Mouse (Mus musculus): ENCODE results near the gene Wfdc2.

The Wfdc2 gene

DNA sequence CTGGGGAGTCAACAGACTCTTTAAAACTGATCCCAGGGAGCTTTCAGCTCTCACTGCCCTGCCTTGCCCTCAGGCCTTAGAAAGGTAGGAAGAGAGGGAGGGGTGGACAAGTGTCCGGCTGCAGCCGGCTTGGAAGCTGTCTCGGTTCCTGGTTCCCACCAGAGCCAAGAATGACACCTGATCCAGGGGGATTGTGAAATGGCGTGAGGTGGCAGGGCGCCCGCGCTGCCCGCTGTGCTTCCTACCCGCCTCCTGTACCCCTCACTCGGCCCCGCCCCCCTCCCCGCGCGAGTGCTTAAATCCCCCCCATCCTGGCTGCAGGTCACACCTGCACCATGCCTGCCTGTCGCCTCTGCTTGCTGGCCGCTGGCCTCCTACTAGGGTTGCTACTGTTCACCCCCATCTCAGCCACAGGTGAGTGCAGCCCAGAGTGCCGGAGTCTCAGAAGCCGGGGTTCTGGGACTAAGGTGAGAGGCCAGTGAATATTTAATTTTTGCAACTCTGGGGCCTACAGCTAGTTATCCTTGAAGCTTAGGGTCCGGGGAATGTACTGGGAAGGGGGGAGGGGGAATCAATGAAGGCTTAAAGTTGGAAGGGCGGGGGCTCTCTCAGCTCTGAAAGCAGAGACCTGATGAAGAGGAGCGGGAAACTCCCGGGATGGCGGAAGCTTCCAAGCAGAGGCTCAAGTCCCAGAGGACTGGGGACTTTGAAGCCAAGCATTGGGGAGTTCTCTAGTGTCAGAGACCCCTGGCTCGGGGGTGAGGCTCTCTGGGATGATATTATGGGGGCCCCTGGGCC lies at the start of gene Wfdc2:
Gene Wfdc2 (plus strand): TSS at position 23 of the 798 bp plus-strand sequence.
- no peak for DNase-seq (ENCODE audit: low spot score in 2 of 2)

DNA sequence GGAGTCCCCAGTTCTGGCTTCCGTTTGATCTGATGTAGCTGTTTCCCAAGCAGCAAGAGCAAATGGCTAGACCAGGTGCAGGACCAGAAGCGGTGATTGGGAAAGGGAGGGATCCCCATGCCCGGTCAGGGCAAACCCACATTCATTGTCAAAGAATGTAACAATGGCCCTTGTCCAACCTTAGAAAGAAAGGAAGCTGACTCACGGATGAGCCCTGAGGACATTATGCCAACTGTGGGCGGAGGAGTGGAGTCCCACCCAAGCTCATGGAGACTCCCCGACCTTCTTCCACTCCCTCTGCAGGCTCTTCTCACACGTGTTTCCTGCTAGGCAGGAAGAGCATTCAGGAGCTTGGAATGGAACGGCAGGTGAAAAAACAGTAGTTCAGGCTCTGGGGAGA lies 48.8 kb upstream of the Wfdc2 start:
- peak; percentile 76 to 89 for DNase-seq (ENCODE audit: low spot score in 2 of 2)

DNA sequence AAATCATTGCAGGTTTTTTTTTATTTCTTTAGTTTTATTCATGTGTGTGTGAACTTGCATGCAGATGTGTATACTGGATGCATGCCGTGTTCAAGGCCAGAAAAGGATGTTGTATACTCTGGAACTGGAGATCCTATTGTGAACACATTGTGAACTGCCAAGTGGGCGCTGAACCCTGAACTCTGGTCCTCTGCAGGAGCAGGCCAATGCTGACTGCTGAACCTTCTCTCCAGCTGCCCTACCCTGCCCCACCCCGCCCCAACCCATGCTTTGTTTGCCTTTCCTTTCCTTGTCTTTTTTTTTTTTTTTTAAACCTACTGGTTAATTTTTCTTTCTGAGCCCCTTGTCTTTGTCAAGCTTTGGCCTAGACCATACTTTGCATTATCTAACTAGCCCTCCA lies 47.3 kb upstream of the Wfdc2 start:
- no peak for DNase-seq (ENCODE audit: low spot score in 2 of 2)

DNA sequence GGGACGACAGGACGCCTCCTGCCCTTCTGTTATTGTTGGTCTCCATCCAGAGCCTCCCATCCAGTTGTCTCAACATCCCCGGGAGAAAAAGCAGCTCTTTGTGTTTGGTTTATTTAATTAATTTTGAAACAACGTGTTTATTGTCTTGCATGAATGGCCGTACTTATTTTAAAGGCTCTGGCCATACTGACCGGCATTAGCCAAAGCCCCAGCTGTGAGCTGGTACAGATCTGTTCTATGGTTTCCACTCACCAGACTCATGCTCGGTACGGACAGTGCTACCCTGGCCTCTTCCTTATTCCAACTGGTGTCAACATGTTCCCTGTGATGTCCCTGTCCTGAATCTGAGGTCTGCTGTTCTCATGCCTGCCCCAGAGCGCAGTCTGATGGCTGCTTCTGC lies 46.3 kb upstream of the Wfdc2 start:
- DNase-seq (ENCODE audit: low spot score in 2 of 2), result no peak

DNA sequence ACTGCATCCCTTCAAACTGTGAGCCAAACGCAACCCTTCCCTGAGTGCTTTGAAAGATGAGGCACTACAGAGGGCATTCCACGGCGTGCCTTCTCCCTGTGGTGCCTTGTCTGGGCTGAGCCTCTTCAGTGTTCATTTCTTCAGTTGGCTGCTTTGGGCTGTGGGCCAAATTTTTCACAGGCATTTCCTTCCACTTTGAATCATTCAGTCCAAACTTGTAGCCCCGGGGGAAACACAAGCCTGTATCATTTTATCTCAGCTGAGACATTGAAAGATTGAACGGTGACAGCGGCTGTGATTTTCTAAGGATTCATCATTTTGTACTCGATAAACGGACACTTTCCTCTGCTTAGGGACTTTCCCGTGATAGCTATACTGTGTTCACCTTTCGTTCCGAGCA lies 45.6 kb upstream of the Wfdc2 start:
- DNase-seq (ENCODE audit: low spot score in 2 of 2), result no peak

DNA sequence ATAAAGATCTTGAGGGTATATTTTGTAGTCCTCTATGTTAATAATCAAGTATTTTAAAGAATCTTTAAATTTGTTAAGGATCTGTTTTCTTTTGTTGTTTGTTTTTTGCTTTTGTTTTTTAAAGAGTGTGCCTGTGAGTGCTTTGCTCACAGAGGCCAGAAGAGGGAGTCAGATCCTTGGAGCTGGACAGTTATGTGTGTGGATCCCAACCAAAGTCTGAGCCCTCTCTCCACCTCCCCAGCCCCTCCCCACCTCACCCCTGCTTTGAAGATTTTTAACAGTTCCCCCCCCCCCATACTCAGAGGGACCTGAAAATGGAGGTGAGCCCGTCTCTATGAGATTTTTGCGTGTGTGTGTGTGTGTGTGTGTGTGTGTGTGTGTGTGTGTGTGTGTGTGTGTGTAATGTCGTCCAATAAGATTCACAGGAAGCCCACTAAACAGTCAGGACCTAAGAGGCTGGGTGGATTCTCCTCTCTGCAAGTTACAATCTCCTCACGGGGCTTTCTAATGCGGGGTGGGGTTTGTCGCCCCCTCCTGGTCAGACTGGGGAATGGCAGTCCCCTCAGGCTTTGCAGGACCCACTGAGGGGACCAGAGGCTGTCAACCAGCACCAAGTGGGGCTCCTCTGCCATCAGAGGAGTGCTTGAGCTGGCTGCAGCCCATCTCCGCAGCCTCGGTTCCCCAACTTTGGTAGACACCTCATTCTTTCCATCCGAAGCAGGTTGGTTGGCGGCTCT lies 44.6 kb upstream of the Wfdc2 start:
- peak; percentile 55 to 64 for DNase-seq (ENCODE audit: low spot score in 2 of 2)

DNA sequence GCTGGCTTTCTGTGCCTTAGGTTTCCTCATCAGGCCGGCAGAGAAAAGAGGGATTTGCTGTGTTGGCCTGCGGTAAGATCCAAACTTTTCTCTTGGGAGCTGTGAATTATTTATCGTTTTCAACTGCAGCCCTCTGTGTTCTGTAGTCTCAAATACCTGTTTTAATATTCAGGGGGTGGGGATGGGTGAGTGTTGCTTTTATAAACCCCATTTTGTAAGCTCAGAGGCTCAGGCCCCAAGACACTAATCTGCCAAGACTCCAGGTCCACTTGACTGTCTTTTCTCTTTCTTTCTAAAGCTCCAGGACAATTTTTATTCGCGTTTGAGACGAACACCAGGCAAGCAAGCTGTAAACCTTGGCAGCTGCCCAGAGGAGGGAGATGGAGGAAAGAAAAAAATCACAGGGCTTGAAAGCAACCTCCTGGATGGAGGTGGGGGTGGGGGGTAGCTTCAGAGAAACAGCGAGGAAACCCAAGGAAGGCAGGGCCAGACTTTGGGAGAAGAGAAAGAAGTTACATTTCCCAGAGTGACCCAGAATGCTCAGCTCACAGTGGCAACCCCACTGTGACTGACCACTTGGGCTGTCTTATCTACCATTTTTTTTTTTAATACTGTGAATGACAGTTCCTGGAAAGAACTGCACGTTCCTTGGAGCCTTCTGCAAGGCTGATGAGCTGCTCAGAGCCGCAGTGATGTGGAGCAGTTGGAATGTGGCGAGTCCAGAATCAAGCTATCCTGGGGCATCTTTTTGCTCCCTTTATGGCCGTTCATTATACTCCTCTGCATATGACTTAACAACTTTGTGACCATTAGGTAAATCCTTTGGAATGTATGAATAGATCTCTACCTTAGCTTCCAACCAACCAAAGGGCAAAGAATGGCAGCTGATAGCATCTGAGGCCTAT lies 43.7 kb upstream of the Wfdc2 start:
- no peak for DNase-seq (ENCODE audit: low spot score in 2 of 2)

DNA sequence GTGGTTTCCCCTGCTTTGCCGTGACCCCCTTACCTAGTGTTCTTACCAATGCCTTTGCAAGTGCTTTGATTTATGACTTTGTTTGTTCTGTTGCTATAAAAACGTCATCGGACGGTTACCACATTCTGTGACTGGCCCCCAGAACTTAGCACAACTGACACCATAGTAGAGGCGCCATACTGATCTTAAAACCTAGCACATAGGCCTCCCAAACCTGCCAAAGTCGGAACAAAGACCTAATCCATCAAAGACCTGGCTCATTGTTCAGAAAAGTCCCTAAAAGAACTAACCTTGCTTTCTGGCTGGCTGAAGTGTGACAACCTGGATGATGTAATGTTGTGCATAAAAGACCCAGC lies 43.1 kb upstream of the Wfdc2 start:
- DNase-seq (ENCODE audit: low spot score in 2 of 2), result no peak

DNA sequence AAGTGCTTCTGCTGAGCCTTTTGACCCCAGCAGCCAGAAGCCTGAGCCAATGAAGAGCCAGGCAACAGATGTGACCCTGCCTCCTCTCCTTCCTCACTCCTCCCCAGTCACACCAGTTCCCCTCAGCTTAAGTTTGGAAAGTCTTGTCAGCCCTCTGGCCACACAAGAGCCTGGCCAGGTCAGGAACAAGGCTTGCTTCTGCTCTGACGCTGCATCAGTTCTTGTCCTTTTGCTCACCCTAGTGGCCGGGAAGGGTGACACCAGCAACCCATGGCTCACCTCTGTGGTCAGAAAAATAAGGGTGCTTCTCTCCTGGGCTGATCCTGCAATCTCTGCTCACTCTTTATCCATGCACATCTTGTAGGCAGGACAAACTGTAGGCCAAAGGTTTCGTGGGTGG lies 41.4 kb upstream of the Wfdc2 start:
- peak in 1 of 2 experiments; percentile 43 for DNase-seq (ENCODE audit: low spot score in 2 of 2)

DNA sequence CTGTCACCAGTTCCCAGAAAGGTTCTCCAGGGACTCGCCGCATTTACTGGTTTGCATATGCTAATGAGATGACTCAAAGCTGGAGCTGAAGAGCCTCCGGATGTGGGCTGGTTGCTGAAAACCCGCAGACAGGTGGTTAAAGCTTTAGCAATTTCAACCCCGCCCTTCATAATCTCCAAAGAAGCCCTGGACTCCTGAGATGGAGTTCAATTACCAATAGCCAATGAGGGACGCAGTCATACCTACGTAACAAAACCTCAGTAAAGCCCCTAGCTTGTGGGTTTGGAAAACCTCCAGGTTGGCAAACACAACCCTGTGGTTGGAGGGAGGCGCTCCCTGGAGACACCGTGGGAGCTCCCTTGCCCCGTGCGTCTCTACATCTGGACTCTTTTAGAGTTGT lies 40.4 kb upstream of the Wfdc2 start:
- DNase-seq (ENCODE audit: low spot score in 2 of 2), result no peak

DNA sequence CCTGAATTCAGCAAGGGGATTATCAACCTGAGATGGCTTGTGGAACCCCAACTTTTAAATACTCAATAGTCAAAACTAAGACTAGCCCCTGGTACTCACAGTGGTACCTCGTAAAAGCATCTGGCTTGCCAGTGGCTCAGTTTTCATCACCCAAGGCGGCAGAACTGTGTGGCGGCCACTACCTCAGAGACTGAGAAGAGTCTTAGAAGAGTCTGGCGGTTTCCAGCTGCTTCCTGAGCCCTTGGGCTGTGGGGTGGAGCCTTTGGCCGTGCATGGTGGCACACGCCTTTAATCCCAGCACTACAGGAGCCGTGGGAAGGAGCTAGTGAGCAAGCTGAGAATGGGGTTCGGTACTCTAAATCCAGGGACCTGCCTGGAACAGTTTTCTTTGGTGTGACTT lies 39.9 kb upstream of the Wfdc2 start:
- DNase-seq (ENCODE audit: low spot score in 2 of 2), result no peak

DNA sequence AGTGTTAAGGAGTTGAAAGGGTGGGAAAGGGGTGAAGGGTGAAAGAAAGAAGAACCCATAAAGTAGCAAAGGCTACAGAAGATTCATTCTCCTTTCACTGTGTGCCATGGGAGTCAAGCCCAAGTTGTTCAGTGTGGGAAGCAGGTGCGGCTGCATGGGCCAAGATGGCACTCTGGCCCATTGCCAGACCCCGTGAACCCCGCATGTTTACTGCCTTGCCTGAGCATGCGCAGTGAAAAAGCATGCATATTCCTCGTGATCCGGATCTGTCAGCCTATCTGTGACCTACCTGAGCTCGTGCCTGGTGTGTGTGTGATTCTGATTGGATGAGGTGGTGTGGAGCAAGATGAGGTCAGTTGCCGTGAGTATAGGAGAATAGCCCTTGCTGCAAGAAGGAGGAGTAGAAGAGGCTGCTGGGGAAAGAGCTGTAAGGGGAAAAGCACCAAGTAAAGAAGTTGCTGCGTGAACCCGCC lies 38.9 kb upstream of the Wfdc2 start:
- no peak for DNase-seq (ENCODE audit: low spot score in 2 of 2)

DNA sequence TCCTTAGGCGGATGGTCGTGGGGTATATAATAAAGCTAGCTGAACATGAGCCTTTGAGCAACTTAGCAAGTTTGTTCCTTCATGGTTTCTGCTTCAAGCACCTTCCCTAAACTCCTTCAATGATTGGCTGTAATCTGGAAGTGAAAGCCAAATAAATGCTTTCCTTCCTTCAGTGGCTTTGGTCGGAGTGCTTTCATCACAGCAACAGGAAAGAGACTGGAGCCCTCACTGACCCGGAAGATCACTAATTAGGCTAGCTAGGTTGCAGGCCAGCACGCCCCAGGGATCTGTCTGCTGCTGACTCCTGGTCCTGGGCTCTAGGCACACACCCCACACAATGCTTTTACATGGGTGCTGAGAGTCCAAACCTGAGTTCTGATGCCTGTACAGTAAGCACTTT lies 33.7 kb upstream of the Wfdc2 start:
- DNase-seq (ENCODE audit: low spot score in 2 of 2), result no peak

DNA sequence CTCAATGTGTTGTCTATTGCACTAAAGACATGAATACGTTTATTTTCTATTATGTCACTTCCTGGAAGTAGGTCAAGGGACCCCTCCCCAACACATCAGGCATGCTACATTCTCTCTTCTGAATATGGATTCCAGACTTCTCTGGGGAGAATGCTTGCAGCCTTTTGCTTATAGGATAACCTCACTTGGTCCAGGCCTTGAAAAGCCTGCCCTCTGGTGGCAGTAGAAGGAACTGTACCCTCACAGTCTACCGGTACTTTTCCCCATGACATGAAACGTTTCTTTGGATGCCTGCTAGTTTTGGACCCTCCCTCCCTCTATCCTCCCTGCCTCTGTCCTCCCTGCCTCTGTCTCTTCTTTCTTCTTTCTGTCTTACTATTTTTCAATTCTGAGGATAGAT lies 31.0 kb upstream of the Wfdc2 start:
- peak; percentile 28 to 49 for DNase-seq (ENCODE audit: low spot score in 2 of 2)

DNA sequence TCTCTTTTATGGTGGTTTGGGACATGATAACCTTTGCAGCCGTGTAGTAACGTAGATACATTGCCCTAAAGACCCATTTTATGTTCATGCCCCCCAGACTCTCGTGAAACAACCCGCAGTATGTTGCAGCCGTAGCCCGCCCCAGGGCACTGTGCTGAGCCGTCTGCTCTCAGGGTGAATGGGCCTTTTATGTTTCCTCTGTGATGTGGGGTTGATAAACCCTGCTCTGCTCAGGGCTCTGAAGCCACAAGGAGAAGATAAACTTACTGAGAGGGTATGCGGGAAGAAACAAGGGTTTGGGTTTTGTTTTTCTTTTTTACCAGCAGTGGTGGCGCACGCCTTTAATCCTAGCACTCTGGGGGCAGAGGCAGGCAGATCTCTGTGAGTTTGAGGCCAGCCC lies 27.9 kb upstream of the Wfdc2 start:
- no peak for DNase-seq (ENCODE audit: low spot score in 2 of 2)

DNA sequence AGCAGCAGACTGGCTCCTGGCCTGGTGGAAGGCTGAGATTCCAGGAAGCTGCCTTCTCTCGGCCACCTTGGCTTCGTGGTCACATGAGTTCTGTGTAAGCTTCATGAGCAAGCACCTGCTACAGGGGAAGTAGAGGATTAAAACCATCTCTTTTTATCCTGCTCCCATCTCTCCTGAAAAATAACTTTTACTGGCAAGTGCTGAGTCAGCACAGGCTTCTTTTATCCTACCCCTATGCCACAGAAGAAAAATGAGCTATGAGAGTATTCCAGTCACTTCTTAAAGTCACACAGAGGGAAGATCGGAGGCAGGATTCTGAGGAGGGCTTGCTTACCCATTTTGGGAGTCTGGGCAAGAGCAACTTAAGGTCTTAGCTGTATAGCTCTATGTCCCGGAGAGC lies 25.2 kb upstream of the Wfdc2 start:
- DNase-seq (ENCODE audit: low spot score in 2 of 2), result no peak

DNA sequence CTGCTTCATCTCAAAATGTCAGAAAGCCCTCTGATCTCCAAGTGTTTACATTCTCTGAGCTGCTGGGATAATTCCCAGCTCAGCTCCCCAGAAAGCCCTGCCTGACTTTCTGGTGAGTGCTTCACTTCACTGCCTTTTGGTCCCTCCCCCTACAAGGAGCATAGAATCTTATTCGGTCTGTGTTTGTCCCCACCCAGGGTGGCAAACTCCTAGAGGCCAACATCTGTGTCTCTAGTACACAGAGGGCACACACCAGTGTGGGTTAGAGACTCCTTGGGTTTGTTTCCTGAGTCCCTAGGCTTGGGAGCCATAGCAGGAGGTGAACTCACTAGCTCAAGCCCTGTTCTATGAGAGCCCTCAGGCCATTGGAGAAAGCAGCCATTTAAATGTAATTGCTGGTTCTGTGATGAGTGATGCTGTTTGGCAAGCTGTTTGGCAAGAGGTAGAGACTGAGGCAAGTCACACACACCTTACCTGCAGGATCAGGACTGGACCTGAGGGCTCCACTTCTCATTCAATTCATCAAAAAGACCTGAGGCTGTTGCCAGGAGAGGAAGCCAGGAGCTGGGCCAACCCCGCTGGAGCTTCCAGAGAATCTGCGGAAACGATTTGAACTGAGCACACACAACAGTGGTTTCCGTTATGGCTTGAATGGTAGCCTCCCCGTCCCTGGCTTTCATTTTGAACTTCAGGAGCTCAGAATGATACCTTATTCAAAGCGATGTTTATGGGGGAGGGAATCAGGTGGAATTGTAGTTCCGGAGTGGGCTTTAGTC lies 21.4 kb upstream of the Wfdc2 start:
- DNase-seq (ENCODE audit: low spot score in 2 of 2), result peak in 1 of 2 experiments; percentile 28

DNA sequence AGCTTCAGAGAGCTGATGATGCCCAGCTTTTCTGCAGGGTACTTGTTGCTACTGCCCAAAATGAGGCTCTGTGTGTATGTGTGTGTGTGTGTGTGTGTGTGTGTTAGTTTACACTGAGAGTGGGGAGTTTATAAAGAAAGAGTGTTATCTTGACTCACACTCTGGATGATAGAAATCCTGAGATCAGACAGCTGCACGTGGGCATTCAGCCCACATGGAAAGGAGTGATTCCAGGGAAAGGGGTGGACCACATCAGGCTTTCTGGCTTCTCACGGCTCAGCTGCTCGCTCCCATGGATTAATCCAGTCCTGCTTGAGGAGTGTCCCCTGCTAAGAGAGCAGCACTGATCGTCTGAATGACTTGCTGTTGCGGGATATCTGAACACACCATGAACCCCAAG lies 20.1 kb upstream of the Wfdc2 start:
- DNase-seq (ENCODE audit: low spot score in 2 of 2), result no peak

DNA sequence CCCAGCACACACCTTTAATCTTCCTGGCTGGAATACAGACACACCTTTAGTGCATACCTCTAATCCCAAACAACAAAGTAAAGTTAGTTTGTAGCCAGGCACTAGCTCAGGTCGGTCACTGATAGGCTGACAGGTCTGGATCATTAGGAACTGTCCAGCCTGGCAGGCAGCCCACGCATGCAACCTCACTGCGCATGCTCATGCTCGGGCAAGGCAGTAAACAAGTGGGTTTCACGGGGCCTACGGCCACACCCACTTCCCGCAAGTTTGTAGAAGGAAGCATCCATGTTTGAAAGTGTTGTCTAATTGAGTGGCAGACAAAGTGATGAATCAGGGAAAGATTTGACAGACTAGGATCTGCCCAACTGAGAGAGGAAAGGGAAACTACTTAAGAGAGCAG lies 19.6 kb upstream of the Wfdc2 start:
- DNase-seq (ENCODE audit: low spot score in 2 of 2), result no peak

DNA sequence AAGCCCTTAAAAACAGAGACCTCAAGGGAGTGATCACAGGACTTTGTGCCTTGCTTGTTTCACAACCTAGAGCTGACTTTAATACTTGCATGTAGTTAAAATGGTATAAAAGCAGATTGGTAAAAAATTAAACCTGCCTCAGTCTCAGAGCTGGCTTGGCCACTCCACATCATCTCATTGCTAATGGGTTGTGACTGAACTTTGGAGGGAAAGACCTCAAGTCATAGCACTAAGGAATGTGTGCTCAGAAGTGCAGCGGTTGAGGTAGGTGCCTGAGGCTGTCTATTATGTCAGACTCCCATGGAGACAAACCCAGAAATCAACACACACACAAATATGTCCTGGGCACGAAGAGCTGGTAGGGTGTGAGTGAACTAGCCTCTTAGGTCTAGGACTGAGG lies 18.5 kb upstream of the Wfdc2 start:
- DNase-seq (ENCODE audit: low spot score in 2 of 2), result no peak

DNA sequence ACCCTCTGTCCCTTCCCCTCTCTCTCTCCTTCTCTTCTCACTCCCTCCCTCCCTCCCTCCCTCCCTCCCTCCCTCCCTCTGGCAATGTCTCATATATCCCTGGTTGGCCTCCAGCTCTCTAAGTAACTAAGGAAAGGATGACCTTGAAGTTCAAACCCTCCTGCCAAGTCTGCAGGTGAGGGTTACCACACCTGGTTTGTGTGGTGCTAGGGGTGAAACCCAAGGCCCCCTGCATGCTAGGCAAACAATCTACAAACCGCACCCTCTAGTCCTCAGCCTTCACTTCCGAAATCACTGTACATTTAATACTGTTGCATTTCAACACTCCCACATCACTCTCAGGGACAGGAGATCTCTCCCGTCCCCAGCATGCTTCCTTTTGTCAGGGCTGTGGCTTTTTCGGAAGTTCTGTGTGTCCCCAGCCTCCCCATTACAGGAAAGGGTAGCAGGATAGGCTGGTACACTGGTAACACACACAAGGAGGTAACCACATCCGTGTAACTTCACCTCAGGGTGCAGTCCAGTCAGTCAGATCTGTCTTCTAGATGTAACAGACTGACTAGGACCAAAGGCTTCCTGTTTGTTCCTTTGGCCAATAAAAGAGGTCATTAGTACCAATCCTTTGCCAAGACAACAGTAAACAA lies 17.6 kb upstream of the Wfdc2 start:
- no peak for DNase-seq (ENCODE audit: low spot score in 2 of 2)

Data from heart, adult 9 months (tissue).